Mouse (Mus musculus): ENCODE measurements at regions not wholly inside any gene's neighbourhood (a gene's known extent, or its start where the extent isn't known, plus 50 kb on each side); places are given as distances from the start of the nearest gene placed in this dataset.
A peak's percentile ranks its signal among the peaks of the same experiment; 100 is the strongest.

- no peak overlapping the region for H3K27ac ChIP-seq
- no peaks in the 10 kb centered on the region for H3K4me1 ChIP-seq
- H3K9ac ChIP-seq, result no peak overlapping the region
- H3K27me3 ChIP-seq, result no peaks in the 10 kb centered on the region
- no peaks in the 10 kb centered on the region for H3K36me3 ChIP-seq
- WGBS, result 58% methylated on average over 2 of the region's 2 CpGs
- H3K4me2 ChIP-seq (replicated peaks), result no peak overlapping the region
- no peak for ATAC-seq (ENCODE audit: low FRiP score)
- H3K9me3 ChIP-seq (replicated peaks), result no peaks in the 10 kb centered on the region
- no peak overlapping the region for H3K4me3 ChIP-seq
Measured at GRCm38 (mm10) chrX:7474831-7475230, 98.6 kb upstream of the Foxp3 start.

GRCm38 (mm10) chrX:7473814-7474213, 98.2 kb upstream of the Usp27x start:
- no peaks in the 10 kb centered on the region for H3K9me3 ChIP-seq (replicated peaks)
- ATAC-seq (ENCODE audit: low FRiP score), result no peak
- WGBS, result 44% methylated on average over 2 of the region's 2 CpGs
- H3K4me3 ChIP-seq, result no peak overlapping the region
- H3K4me1 ChIP-seq, result no peaks in the 10 kb centered on the region
- H3K36me3 ChIP-seq, result no peaks in the 10 kb centered on the region
- H3K27ac ChIP-seq, result no peak overlapping the region
- no peak overlapping the region for H3K4me2 ChIP-seq (replicated peaks)
- no peaks in the 10 kb centered on the region for H3K27me3 ChIP-seq
- no peak overlapping the region for H3K9ac ChIP-seq

- Histone ChIP-seq H3K4me1 (no peaks in the 10 kb centered on the region), H3K36me3 (no peaks in the 10 kb centered on the region), H3K9ac (no peak overlapping the region), H3K4me2 (replicated peaks) (no peak overlapping the region), H3K27ac (no peak overlapping the region), H3K4me3 (no peak overlapping the region), H3K9me3 (replicated peaks) (no peaks in the 10 kb centered on the region), H3K27me3 (no peaks in the 10 kb centered on the region)
- WGBS, result 79% methylated on average over 1 of the region's 1 CpGs
- no peak for ATAC-seq (ENCODE audit: low FRiP score)
Measured at GRCm38 (mm10) chrX:7469801-7470200, 94.2 kb upstream of the Usp27x start.

- no peak overlapping the region for H3K4me2 ChIP-seq (replicated peaks)
- H3K36me3 ChIP-seq, result no peaks in the 10 kb centered on the region
- H3K27ac ChIP-seq, result no peak overlapping the region
- H3K9me3 ChIP-seq (replicated peaks), result no peaks in the 10 kb centered on the region
- H3K4me1 ChIP-seq, result no peaks in the 10 kb centered on the region
- no peaks in the 10 kb centered on the region for H3K27me3 ChIP-seq
- H3K4me3 ChIP-seq, result no peak overlapping the region
- no peak overlapping the region for H3K9ac ChIP-seq
- ATAC-seq (ENCODE audit: low FRiP score), result no peak
- WGBS, result 66% methylated on average over 1 of the region's 1 CpGs
Measured at GRCm38 (mm10) chrX:7467985-7468384, 92.4 kb upstream of the Usp27x start.

GRCm38 (mm10) chrX:7456851-7457250, 81.2 kb upstream of the Usp27x start:
- H3K27ac ChIP-seq, result no peak overlapping the region
- no peaks in the 10 kb centered on the region for H3K4me1 ChIP-seq
- H3K36me3 ChIP-seq, result no peaks in the 10 kb centered on the region
- no peaks in the 10 kb centered on the region for H3K27me3 ChIP-seq
- WGBS, result 78% methylated on average over 4 of the region's 4 CpGs
- H3K4me2 ChIP-seq (replicated peaks), result no peak overlapping the region
- no peak overlapping the region for H3K9ac ChIP-seq
- ATAC-seq (ENCODE audit: low FRiP score), result no peak
- no peak overlapping the region for H3K4me3 ChIP-seq
- no peaks in the 10 kb centered on the region for H3K9me3 ChIP-seq (replicated peaks)

GRCm38 (mm10) chrX:7445035-7445434, 69.4 kb upstream of the Usp27x start:
- no peak overlapping the region for H3K27ac ChIP-seq
- no peaks in the 10 kb centered on the region for H3K27me3 ChIP-seq
- 59% methylated on average over 3 of the region's 3 CpGs for WGBS
- no peak for ATAC-seq (ENCODE audit: low FRiP score)
- H3K4me3 ChIP-seq, result no peak overlapping the region
- no peaks in the 10 kb centered on the region for H3K36me3 ChIP-seq
- H3K9ac ChIP-seq, result no peak overlapping the region
- no peaks in the 10 kb centered on the region for H3K4me1 ChIP-seq
- H3K4me2 ChIP-seq (replicated peaks), result no peak overlapping the region
- H3K9me3 ChIP-seq (replicated peaks), result no peaks in the 10 kb centered on the region

- ATAC-seq (ENCODE audit: low FRiP score), result no peak
- no peaks in the 10 kb centered on the region for H3K4me1 ChIP-seq
- H3K9ac ChIP-seq, result no peak overlapping the region
- no peaks in the 10 kb centered on the region for H3K9me3 ChIP-seq (replicated peaks)
- H3K27me3 ChIP-seq, result no peaks in the 10 kb centered on the region
- H3K4me3 ChIP-seq, result no peak overlapping the region
- H3K36me3 ChIP-seq, result no peaks in the 10 kb centered on the region
- H3K4me2 ChIP-seq (replicated peaks), result no peak overlapping the region
- WGBS, result 17% methylated on average over 5 of the region's 6 CpGs
- H3K27ac ChIP-seq, result no peak overlapping the region
Measured at GRCm38 (mm10) chrX:7444583-7444982, 69.0 kb upstream of the Usp27x start.

GRCm38 (mm10) chrX:7443996-7444421, 68.4 kb upstream of the Usp27x start:
- WGBS, result 32% methylated on average over 6 of the region's 6 CpGs
- H3K4me3 ChIP-seq, result no peak overlapping the region
- no peak overlapping the region for H3K4me2 ChIP-seq (replicated peaks)
- H3K4me1 ChIP-seq, result no peaks in the 10 kb centered on the region
- no peak overlapping the region for H3K27ac ChIP-seq
- H3K36me3 ChIP-seq, result no peaks in the 10 kb centered on the region
- ATAC-seq (ENCODE audit: low FRiP score), result no peak
- no peaks in the 10 kb centered on the region for H3K27me3 ChIP-seq
- no peaks in the 10 kb centered on the region for H3K9me3 ChIP-seq (replicated peaks)
- no peak overlapping the region for H3K9ac ChIP-seq

GRCm38 (mm10) chrX:7435375-7436042, 59.9 kb upstream of the Usp27x start:
- no peak for ATAC-seq (ENCODE audit: low FRiP score)
- H3K27ac ChIP-seq, result no peak overlapping the region
- no peak overlapping the region for H3K4me2 ChIP-seq (replicated peaks)
- 94% methylated on average over 2 of the region's 2 CpGs for WGBS
- H3K36me3 ChIP-seq, result no peaks in the 10 kb centered on the region
- H3K9ac ChIP-seq, result no peak overlapping the region
- no peaks in the 10 kb centered on the region for H3K9me3 ChIP-seq (replicated peaks)
- no peaks in the 10 kb centered on the region for H3K4me1 ChIP-seq
- H3K27me3 ChIP-seq, result no peaks in the 10 kb centered on the region; the same call in 1 of the 2 replicates
- no peak overlapping the region for H3K4me3 ChIP-seq

GRCm38 (mm10) chrX:7434268-7434667, 58.6 kb upstream of the Usp27x start:
- no peaks in the 10 kb centered on the region for H3K36me3 ChIP-seq
- whole genome bisulfite sequencing, result 61% methylated on average over 2 of the region's 2 CpGs
- no peaks in the 10 kb centered on the region for H3K9me3 ChIP-seq (replicated peaks)
- H3K27ac ChIP-seq, result no peak overlapping the region
- no peaks in the 10 kb centered on the region for H3K4me1 ChIP-seq
- no peak for ATAC-seq (ENCODE audit: low FRiP score)
- H3K4me3 ChIP-seq, result no peak overlapping the region
- no peak overlapping the region for H3K4me2 ChIP-seq (replicated peaks)
- H3K9ac ChIP-seq, result no peak overlapping the region
- no peaks in the 10 kb centered on the region; the same call in 1 of the 2 replicates for H3K27me3 ChIP-seq

GRCm38 (mm10) chrX:7430456-7430855, 54.8 kb upstream of the Usp27x start:
- Histone ChIP-seq H3K4me1 (no peaks in the 10 kb centered on the region), H3K27me3 (peaks cover 2% of the 10 kb centered on the region), H3K36me3 (no peaks in the 10 kb centered on the region), H3K9ac (no peak overlapping the region), H3K27ac (no peak overlapping the region), H3K4me3 (no peak overlapping the region), H3K4me2 (replicated peaks) (no peak overlapping the region), H3K9me3 (replicated peaks) (no peaks in the 10 kb centered on the region)
- 92% methylated on average over 1 of the region's 1 CpGs for WGBS
- ATAC-seq (ENCODE audit: low FRiP score), result no peak

- H3K27ac ChIP-seq, result no peak overlapping the region
- 0 out of 2 replicates have a peak, but pooled peaks have one; percentile 22 for ATAC-seq (ENCODE audit: low FRiP score)
- H3K4me2 ChIP-seq (replicated peaks), result no peak overlapping the region
- no peaks in the 10 kb centered on the region for H3K9me3 ChIP-seq (replicated peaks)
- H3K9ac ChIP-seq, result no peak overlapping the region
- H3K27me3 ChIP-seq, result peaks cover 2% of the 10 kb centered on the region
- WGBS, result 24% methylated on average over 5 of the region's 5 CpGs
- no peaks in the 10 kb centered on the region for H3K4me1 ChIP-seq
- no peak overlapping the region for H3K4me3 ChIP-seq
- H3K36me3 ChIP-seq, result no peaks in the 10 kb centered on the region
Measured at GRCm38 (mm10) chrX:7429524-7429865, 53.9 kb upstream of the Usp27x start.

All from hindbrain, embryonic 12.5 days (tissue).